Mouse (Mus musculus): ENCODE data around the gene Nfkbil1.

GRCm38 (mm10) chr17:35253293-35254093 is 17.9 kb upstream of the Nfkbil1 start:
- TF ChIP-seq CTCF (IDR thresholded peaks at IDR 0.05; ENCODE audit: extremely low read depth, insufficient read length, insufficient replicate concordance, low read depth, low read length) = no peak
- no peak for TF ChIP-seq POLR2A (IDR thresholded peaks at IDR 0.05; ENCODE audit: low read depth, low read length)
